8 mouse cellular contexts compared by ENCODE assay signal in the genomic region with DNA sequence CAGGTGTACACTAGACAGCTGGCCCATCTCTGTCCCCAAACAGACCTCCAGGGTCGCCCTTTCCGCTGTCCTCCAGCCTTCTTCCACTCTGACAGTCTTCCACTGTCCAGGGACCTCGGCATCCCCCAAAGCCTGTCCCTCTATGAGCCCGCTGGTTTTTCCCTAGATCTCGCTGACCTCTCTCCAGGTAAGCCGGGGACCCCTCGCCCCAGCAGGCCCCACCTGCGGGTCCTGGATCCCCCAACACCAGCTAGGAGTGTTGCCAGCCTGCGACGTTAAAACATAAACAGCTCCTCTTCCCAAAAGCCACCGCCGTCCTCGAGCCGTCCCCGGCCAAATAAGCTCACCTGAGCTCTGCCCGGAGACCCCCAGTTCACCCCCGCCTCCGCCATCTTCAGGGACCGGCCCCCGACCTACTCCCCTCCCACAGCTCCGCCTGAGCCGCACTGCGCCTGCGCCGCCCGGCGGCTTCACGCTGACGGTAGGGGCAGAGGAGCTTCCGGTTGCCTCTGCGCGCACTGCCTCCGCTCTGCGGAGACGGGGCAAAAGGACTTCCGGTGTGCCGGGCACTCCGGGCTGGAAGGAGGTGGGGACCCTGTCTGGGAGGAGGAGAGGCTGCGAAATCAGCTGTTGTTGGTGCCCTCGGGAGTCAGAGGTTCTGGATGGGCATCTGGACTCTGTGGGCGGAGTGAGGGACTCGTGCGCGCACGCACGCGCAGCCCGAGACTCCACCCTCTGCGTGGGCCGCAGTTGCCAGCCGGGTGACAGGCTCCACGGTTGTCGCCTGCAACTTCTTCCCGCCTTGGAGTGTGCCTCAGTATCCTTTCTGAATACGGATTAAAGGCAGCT. TPM values are rescaled to one million over a fixed set of nuclear protein-coding genes. Genes with fewer than 3 reads are reported as not detected.
DNase-seq lines count a peak whose midpoint lies in the region; ATAC-seq and TF ChIP-seq lines count a peak whose summit lies in the region.

No protein-coding gene starts in this region.

- H3K9ac ChIP-seq in forebrain, postnatal 0 days: peak overlapping the region; percentile 87
- H3K9ac ChIP-seq in lung, embryonic 15.5 days: peak overlapping the region; percentile 77

- H3K27me3 ChIP-seq in G1E (ENCODE audit: insufficient read depth, low read length): no peaks in the 10 kb centered on the region
- no peaks in the 10 kb centered on the region for H3K27me3 ChIP-seq in forebrain, postnatal 0 days (ENCODE audit: insufficient read depth, low read length)
- H3K27me3 ChIP-seq in lung, embryonic 15.5 days: no peaks in the 10 kb centered on the region

- peaks cover 14% of the 10 kb centered on the region for H3K4me1 ChIP-seq in G1E (ENCODE audit: insufficient read depth, low read depth, low read length)
- peaks cover 19% of the 10 kb centered on the region; the same call in 1 of the 2 replicates for H3K4me1 ChIP-seq in forebrain, postnatal 0 days (ENCODE audit: insufficient read depth)
- peaks cover 29% of the 10 kb centered on the region for H3K4me1 ChIP-seq in lung, embryonic 15.5 days

- H3K36me3 ChIP-seq in G1E (replicated peaks): peaks cover 20% of the 10 kb centered on the region
- H3K36me3 ChIP-seq in forebrain, postnatal 0 days (ENCODE audit: insufficient read depth): 0 out of 2 replicates have a peak, but pooled peaks cover 5% of the 10 kb centered on the region
- H3K36me3 ChIP-seq in lung, embryonic 15.5 days: no peaks in the 10 kb centered on the region

- H3K4me3 ChIP-seq in G1E (ENCODE audit: low read depth, low read length): peak overlapping the region; percentile 90
- peak overlapping the region; percentile 81 for H3K4me3 ChIP-seq in forebrain, postnatal 0 days (ENCODE audit: low read depth, low read length)
- H3K4me3 ChIP-seq in lung, embryonic 15.5 days: peak overlapping the region; percentile 77

- H3K9me3 ChIP-seq in G1E (replicated peaks): no peaks in the 10 kb centered on the region
- H3K9me3 ChIP-seq in forebrain, postnatal 0 days (ENCODE audit: low read length): no peaks in the 10 kb centered on the region
- H3K9me3 ChIP-seq in lung, embryonic 15.5 days: no peaks in the 10 kb centered on the region

- WGBS in forebrain, postnatal 0 days: 1% methylated on average over 55 of the region's 55 CpGs
- under 1% methylated on average over 55 of the region's 55 CpGs for WGBS in lung, embryonic 15.5 days

- no peak for TF ChIP-seq CTCF in G1E (IDR thresholded peaks at IDR 0.05; ENCODE audit: low read depth, low read length)
- peak; percentile 69 for TF ChIP-seq CTCF in forebrain, postnatal 0 days (IDR thresholded peaks at IDR 0.05; ENCODE audit: low read depth)

- H3K27ac ChIP-seq in forebrain, postnatal 0 days (ENCODE audit: low read depth, low read length): peak overlapping the region; percentile 90
- H3K27ac ChIP-seq in lung, embryonic 15.5 days: peak overlapping the region; percentile 92

- peak overlapping the region; percentile 71 for H3K4me2 ChIP-seq in forebrain, postnatal 0 days (ENCODE audit: low read depth)
- peak overlapping the region; percentile 79 for H3K4me2 ChIP-seq in lung, embryonic 15.5 days

- DNase-seq in G1E (ENCODE audit: low spot score): peak; percentile 97
- DNase-seq in cerebellum, adult 18-20 months: peak; percentile 92 to 94
- DNase-seq in forebrain, postnatal 0 days: peak; percentile 97
- DNase-seq in heart, postnatal 4 days: peak; percentile 96
- DNase-seq in layer of hippocampus, adult 8-10 months (ENCODE audit: low spot score in 2 of 2): peak; percentile 88
- peak; percentile 92 for DNase-seq in ovary, adult 18-20 months (ENCODE audit: low spot score)
- peak; percentile 96 for DNase-seq in thymus, postnatal 0 days (ENCODE audit: low spot score)

- peak; percentile 84 for ATAC-seq in G1E (ENCODE audit: extremely low read depth, insufficient number of reproducible peaks, low FRiP score, poor library complexity, severe bottlenecking)
- ATAC-seq in forebrain, postnatal 0 days: peak; percentile 99
- ATAC-seq in lung, embryonic 15.5 days (ENCODE audit: borderline replicate concordance, extremely low read depth, low FRiP score, low TSS enrichment): peak; percentile 99

RNA-seq across cellular contexts. Expression of a gene that starts 4.8 kb away (rescaled TPM):
- total RNA-seq in G1E (2014; fragmentation: Nextera tagmentation): 39.3 and 54.9 TPM in 2 replicates
- 33.0 and 56.5 TPM in 2 replicates for total RNA-seq in G1E (2017)
- polyA plus RNA-seq in G1E (2012): 4.2 and 7.2 TPM in 2 replicates
- 19.5 and 35.1 TPM in 2 replicates for total RNA-seq in forebrain, postnatal 0 days (2014; rRNA removed)
- 28.4 and 39.1 TPM in 2 replicates for polyA plus RNA-seq in forebrain, postnatal 0 days (2015; fragmentation: Nextera tagmentation; extraction: Ambion mirVana)
- total RNA-seq in heart, postnatal 4 days (2021): 10 to 100 TPM; 35.3 to 44.2 TPM
- total RNA-seq in layer of hippocampus, adult 8-10 months (2022): 10 to 100 TPM; 61.8 to 92.0 (median 70.9) TPM
- 28.5 and 32.9 TPM in 2 replicates for polyA plus RNA-seq in lung, embryonic 15.5 days (2015; fragmentation: Nextera tagmentation; extraction: Ambion mirVana)
- polyA plus RNA-seq in thymus, postnatal 0 days (2015; fragmentation: Nextera tagmentation; extraction: Ambion mirVana): 43.0 and 45.0 TPM in 2 replicates

Comparison
In these comparisons a context has a peak if more than half of its experiments do, and no peak if none do; other contexts are left out.
1. Peak in every context shown above with its lines: DNase-seq, ATAC-seq, H3K4me3 ChIP-seq and H3K27ac ChIP-seq.